Mouse (Mus musculus) bone marrow, adult 2 months (tissue): ENCODE measurements around the gene Prlh. TPM values are rescaled to one million over a fixed set of nuclear protein-coding genes. Genes with fewer than 3 reads are reported as not detected.

Experiments used
- H3K27ac ChIP-seq: fragments of 200-500 bp; 2 replicates; pipeline ENCODE4 v1.5.1; 2012; ENCODE audit warnings: low read depth, mild to moderate bottlenecking, control low read depth, inconsistent platforms, low read length; ENCODE audit not compliant: control insufficient read depth, poor library complexity, insufficient read depth
- H3K4me1 ChIP-seq: fragments of 200-500 bp; 2 replicates; pipeline ENCODE4 v1.6.1; 2011; ENCODE audit warnings: low read length; ENCODE audit not compliant: control insufficient read depth, insufficient read depth
- H3K4me3 ChIP-seq: fragments of 200-500 bp; replicated peaks from 2 replicates; pipeline ENCODE3; 2011; ENCODE audit warnings: mild to moderate bottlenecking, low read depth, low read length, control low read depth; ENCODE audit not compliant: control insufficient read depth
- CTCF ChIP-seq: fragments of 200-500 bp; IDR thresholded peaks from 2 replicates; pipeline ENCODE4 v1.5.1; 2011; ENCODE audit warnings: low read length, control low read depth; ENCODE audit not compliant: control insufficient read depth, insufficient read depth
- POLR2A ChIP-seq: fragments of 200-500 bp; IDR thresholded peaks from 2 replicates; pipeline ENCODE4 v1.6.1; 2011; ENCODE audit warnings: low read depth, mild to moderate bottlenecking, control low read depth, low read length, borderline replicate concordance; ENCODE audit not compliant: control insufficient read depth
- WGBS: fragments of 180-500 bp; shearing (Covaris S2); methylation state at CpG from one replicate; pipeline ENCODE4 v1.1.7; 2018; 5-methylcytosine and 5-hydroxymethylcytosine counted together
- polyA plus RNA-seq: library from polyadenylated mRNA; stranded (reverse); fragments of >200 nt; gene quantifications from 2 replicates; pipeline ENCODE4 v1.2.4, GENCODE M21; 2011; ENCODE audit warnings: low replicate concordance; ENCODE audit not compliant: missing spikeins, insufficient read depth, insufficient read length

The Prlh gene
- polyA plus RNA-seq, 1 experiment = not detected

- no peak within 1 kb of the TSS for H3K27ac ChIP-seq
- TF ChIP-seq POLR2A (no peak), CTCF (no peak)
- 6% methylated on average over 18 of the region's 18 CpGs for WGBS
- no peak within 1 kb of the TSS for H3K4me3 ChIP-seq
- H3K4me1 ChIP-seq = no peaks in the 10 kb centered on the region
Observed at GRCm38 (mm10) chr1:90914948-90915569, 37.8 kb upstream of the Prlh start, which contains the start of gene Mlph. Mlph (plus strand) TSS chr1:90915085.

GRCm38 (mm10) chr1:90917509-90917908, 35.4 kb upstream of the Prlh start:
- Histone ChIP-seq H3K4me3 (no peak overlapping the region), H3K27ac (no peak overlapping the region), H3K4me1 (no peaks in the 10 kb centered on the region)
- TF ChIP-seq POLR2A (no peak), CTCF (no peak)
- WGBS = 47% methylated on average over 6 of the region's 6 CpGs

- H3K4me1 ChIP-seq = no peaks in the 10 kb centered on the region
- H3K27ac ChIP-seq = no peak overlapping the region
- TF ChIP-seq POLR2A (no peak), CTCF (no peak)
- WGBS = 77% methylated on average over 9 of the region's 9 CpGs
- H3K4me3 ChIP-seq = no peak overlapping the region
Observed at GRCm38 (mm10) chr1:90921687-90922086, 31.2 kb upstream of the Prlh start.

- Histone ChIP-seq H3K27ac (no peak overlapping the region), H3K4me3 (no peak overlapping the region), H3K4me1 (no peaks in the 10 kb centered on the region)
- TF ChIP-seq POLR2A (no peak), CTCF (no peak)
- WGBS = 57% methylated on average over 4 of the region's 4 CpGs
Observed at GRCm38 (mm10) chr1:90926030-90926429, 26.9 kb upstream of the Prlh start.

- TF ChIP-seq CTCF (no peak), POLR2A (no peak)
- Histone ChIP-seq H3K4me3 (no peak overlapping the region), H3K4me1 (no peaks in the 10 kb centered on the region), H3K27ac (no peak overlapping the region)
- 56% methylated on average over 15 of the region's 15 CpGs for WGBS
Observed at GRCm38 (mm10) chr1:90927308-90927707, 25.6 kb upstream of the Prlh start.

GRCm38 (mm10) chr1:90927929-90928574, 24.9 kb upstream of the Prlh start:
- no peak for TF ChIP-seq CTCF
- no peak for TF ChIP-seq POLR2A
- no peaks in the 10 kb centered on the region for H3K4me1 ChIP-seq

GRCm38 (mm10) chr1:90928575-90928934, 24.4 kb upstream of the Prlh start:
- TF ChIP-seq POLR2A (no peak), CTCF (peak; percentile 40; the same call in 1 of the 2 replicates)
- WGBS = 20% methylated on average over 6 of the region's 6 CpGs
- Histone ChIP-seq H3K4me1 (no peaks in the 10 kb centered on the region), H3K4me3 (no peak overlapping the region), H3K27ac (no peak overlapping the region)

More at GRCm38 (mm10) chr1:90927929-90928574, 24.9 kb upstream of the Prlh start:
- WGBS = 17% methylated on average over 23 of the region's 23 CpGs
- no peak overlapping the region for H3K4me3 ChIP-seq
- H3K27ac ChIP-seq = no peak overlapping the region

GRCm38 (mm10) chr1:90933001-90933400, 19.9 kb upstream of the Prlh start:
- Histone ChIP-seq H3K27ac (no peak overlapping the region), H3K4me1 (no peaks in the 10 kb centered on the region), H3K4me3 (no peak overlapping the region)
- WGBS = 73% methylated on average over 5 of the region's 5 CpGs
- no peak for TF ChIP-seq CTCF
- no peak for TF ChIP-seq POLR2A

GRCm38 (mm10) chr1:90936990-90937389, 15.9 kb upstream of the Prlh start:
- Histone ChIP-seq H3K4me1 (no peaks in the 10 kb centered on the region), H3K27ac (no peak overlapping the region), H3K4me3 (no peak overlapping the region)
- TF ChIP-seq CTCF (no peak), POLR2A (no peak)
- WGBS = 84% methylated on average over 9 of the region's 9 CpGs
